Mouse (Mus musculus) ES-E14 (cell line): ENCODE results near the gene Disc1. TPM values are rescaled to one million over a fixed set of nuclear protein-coding genes. Genes with fewer than 3 reads are reported as not detected.
A peak's percentile ranks its signal among the peaks of the same experiment; 100 is the strongest.

Experiments
- DNase-seq: peaks from one replicate; pipeline ENCODE4 v3.0.0-alpha.2; 2013; ENCODE audit warnings: low read depth, low spot score
- H3K27ac ChIP-seq: 2 replicates; pipeline ENCODE4 v1.5.1; 2012; ENCODE audit warnings: low read depth, mild to moderate bottlenecking, low read length, moderate library complexity, mixed read lengths; ENCODE audit not compliant: poor library complexity, insufficient read depth, severe bottlenecking
- H3K36me3 ChIP-seq: 2 replicates; pipeline ENCODE4 v1.6.1; 2012; ENCODE audit warnings: mild to moderate bottlenecking, low read length, moderate library complexity, mixed read lengths; ENCODE audit not compliant: control insufficient read depth, poor library complexity, insufficient read depth, severe bottlenecking
- H3K4me1 ChIP-seq, 2 experiments: fragments of 150-350 bp in 1 of 2; sonication (generic) in 1 of 2; 2 replicates each; pipeline ENCODE4 v1.6.1; 2012; ENCODE audit warnings: low read length in 2 of 2, mild to moderate bottlenecking in 1 of 2, mixed read lengths in 1 of 2; ENCODE audit not compliant: control insufficient read depth in 2 of 2, insufficient read depth in 2 of 2, poor library complexity in 1 of 2
- H3K4me3 ChIP-seq, 2 experiments: fragments of 150-350 bp in 1 of 2; sonication (generic) in 1 of 2; 2 replicates each; pipeline ENCODE4 v1.5.1; 2012; ENCODE audit warnings: low read length in 2 of 2, low read depth in 1 of 2, mild to moderate bottlenecking in 1 of 2, mixed read lengths in 1 of 2; ENCODE audit not compliant: insufficient read depth in 1 of 2, poor library complexity in 1 of 2, severe bottlenecking in 1 of 2
- H3K9ac ChIP-seq: 2 replicates; pipeline ENCODE4 v1.6.1; 2012; ENCODE audit warnings: low read depth, mild to moderate bottlenecking, low read length, mixed read lengths; ENCODE audit not compliant: poor library complexity, insufficient read depth, severe bottlenecking
- H3K9me3 ChIP-seq: fragments of 150-350 bp; sonication (generic); 2 replicates; pipeline ENCODE4 v1.6.1; 2012; ENCODE audit warnings: low read depth, mild to moderate bottlenecking, low read length; ENCODE audit not compliant: control insufficient read depth, insufficient read depth
- CHD2 ChIP-seq: IDR thresholded peaks from 2 replicates; pipeline ENCODE4 v1.6.1; 2014; ENCODE audit warnings: mild to moderate bottlenecking, low read depth, low read length, inconsistent platforms
- HCFC1 ChIP-seq: IDR thresholded peaks from 2 replicates; pipeline ENCODE4 v1.6.1; 2012; ENCODE audit warnings: low read length, inconsistent platforms, borderline replicate concordance; ENCODE audit not compliant: insufficient read depth
- MAFK ChIP-seq: IDR thresholded peaks from 2 replicates; pipeline ENCODE4 v1.6.1; 2014; ENCODE audit warnings: mild to moderate bottlenecking, low read depth, low read length, inconsistent platforms; ENCODE audit not compliant: insufficient read depth
- ZC3H11A ChIP-seq: IDR thresholded peaks from 2 replicates; pipeline ENCODE4 v1.6.1; 2012; ENCODE audit warnings: low read depth, mild to moderate bottlenecking, inconsistent platforms, low read length, borderline replicate concordance
- ZNF384 ChIP-seq: IDR thresholded peaks from 2 replicates; pipeline ENCODE4 v1.6.1; 2012; ENCODE audit warnings: low read depth, low read length, inconsistent platforms
- in situ Hi-C, 2 experiments: fragments of 600-800 bp; cut with MboI; formaldehyde crosslinking; loops; one replicate each; pipeline ENCODE4 v1.15.1; 2025; ENCODE audit warnings: low sequenced_read_pairs in 2 of 2, inconsistent platforms in 1 of 2; ENCODE audit not compliant: unreplicated experiment in 2 of 2
- total RNA-seq: library from RNA; depleted of rRNA; stranded (reverse); fragments of 300-350 nt; gene quantifications from 2 replicates; pipeline ENCODE4 v1.2.3, GENCODE M21; 2012

Gene Disc1
- total RNA-seq, 1 experiment, result 2.7 TPM

DNA sequence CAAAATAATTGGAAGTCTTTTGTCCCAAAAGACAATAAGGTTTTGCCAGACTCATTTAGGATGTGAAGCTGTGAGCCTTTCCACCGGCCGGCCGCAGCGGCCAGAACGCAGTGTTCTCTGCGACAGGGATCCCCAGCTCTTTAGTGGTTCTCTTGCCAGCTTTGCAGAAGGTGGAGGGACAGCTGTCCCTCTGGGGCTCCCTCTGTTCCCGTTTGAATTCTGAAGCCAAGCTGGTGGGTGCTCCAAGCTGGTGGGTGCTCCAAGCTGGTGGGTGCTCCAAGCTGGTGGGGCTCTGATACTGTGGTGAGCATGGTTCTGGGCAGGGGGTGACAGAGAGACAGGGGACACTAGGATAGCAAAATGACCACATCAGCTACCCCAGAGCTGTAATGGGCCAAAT, 30.5 kb downstream of the Disc1 start:
- H3K4me3 ChIP-seq, result no peak overlapping the region
- DNase-seq, result no peak
- TF ChIP-seq ZNF384 (no peak), CHD2 (no peak), ZC3H11A (no peak), MAFK (no peak), HCFC1 (no peak)
- H3K36me3 ChIP-seq, result no peaks in the 10 kb centered on the region
- H3K27ac ChIP-seq, result no peak overlapping the region
- in situ Hi-C loops, result no loop called here
- H3K9ac ChIP-seq, result no peak overlapping the region
- H3K9me3 ChIP-seq, result no peaks in the 10 kb centered on the region
- no peaks in the 10 kb centered on the region for H3K4me1 ChIP-seq

DNA sequence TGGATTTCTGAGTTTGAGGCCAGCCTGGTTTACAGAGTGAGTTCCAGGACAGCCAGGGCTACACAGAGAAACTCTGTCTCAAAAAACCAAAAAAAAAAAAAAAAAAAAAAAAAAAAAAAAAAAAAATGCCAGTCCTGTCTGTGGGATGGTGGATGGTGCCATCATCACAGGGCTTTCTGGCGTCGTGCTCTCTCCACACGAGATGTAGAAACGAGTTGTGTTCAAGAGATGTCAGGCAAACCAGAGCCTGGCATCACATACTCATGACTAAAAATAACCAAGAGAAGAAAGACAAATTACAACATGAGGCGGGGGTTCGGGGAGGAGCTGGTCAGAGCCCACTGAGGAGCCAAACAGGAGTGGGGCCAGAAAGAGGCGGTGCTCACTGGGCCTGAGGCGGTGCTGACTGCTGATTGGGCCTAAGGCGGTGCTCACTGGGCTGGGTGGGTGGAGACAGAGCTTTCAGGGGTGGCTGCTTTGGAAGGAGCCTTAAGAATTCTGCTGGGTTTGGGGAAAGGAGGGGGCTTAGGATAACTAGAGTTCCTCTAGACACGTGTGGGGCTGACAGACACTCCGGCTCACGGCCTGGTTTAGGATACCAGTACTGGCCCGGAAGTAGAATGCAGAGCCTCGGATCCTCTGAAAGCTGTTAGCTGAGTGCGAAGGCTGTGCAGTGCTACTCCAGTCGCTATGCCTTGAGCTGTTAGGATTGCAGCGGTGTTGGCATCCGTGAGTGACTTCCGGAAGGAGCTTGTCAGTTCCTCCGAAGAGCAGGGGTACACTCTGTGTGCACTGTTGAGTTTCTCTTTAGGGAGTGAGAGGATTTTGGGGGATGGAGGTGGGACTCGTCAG, 37.1 kb downstream of the Disc1 start:
- no peaks in the 10 kb centered on the region for H3K9me3 ChIP-seq
- H3K9ac ChIP-seq, result no peak overlapping the region
- in situ Hi-C loops, result no loop called here
- no peak overlapping the region for H3K4me3 ChIP-seq
- no peaks in the 10 kb centered on the region for H3K36me3 ChIP-seq
- no peak for TF ChIP-seq MAFK
- TF ChIP-seq HCFC1, result no peak
- no peak for TF ChIP-seq CHD2
- TF ChIP-seq ZNF384, result peak; percentile 49
- no peak for TF ChIP-seq ZC3H11A
- no peaks in the 10 kb centered on the region for H3K4me1 ChIP-seq
- H3K27ac ChIP-seq, result no peak overlapping the region
- DNase-seq, result no peak

DNA sequence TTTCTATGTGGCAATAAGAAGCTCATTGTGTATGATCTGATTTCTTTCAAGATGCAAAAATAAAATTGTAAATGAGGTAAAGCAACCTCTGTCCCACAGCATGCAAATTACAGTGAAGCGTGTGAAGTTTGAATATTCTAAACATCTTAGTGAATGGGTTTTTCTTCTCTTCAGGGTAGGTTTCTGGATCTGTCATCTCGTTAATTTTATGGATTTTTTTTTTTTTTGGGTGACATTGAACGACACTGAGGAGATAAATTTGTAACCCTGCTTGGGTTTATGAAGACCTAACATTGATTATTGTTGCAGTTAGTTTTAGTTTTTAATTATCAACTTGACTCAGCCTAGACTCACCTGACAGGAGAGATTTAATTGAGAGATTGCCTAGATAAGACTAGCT, 43.1 kb downstream of the Disc1 start:
- H3K36me3 ChIP-seq, result no peaks in the 10 kb centered on the region
- in situ Hi-C loops, result no loop called here
- no peak overlapping the region for H3K4me3 ChIP-seq
- no peaks in the 10 kb centered on the region for H3K4me1 ChIP-seq
- no peak for TF ChIP-seq ZNF384
- no peak for TF ChIP-seq CHD2
- TF ChIP-seq HCFC1, result no peak
- H3K27ac ChIP-seq, result no peak overlapping the region
- DNase-seq, result no peak
- no peaks in the 10 kb centered on the region for H3K9me3 ChIP-seq
- H3K9ac ChIP-seq, result no peak overlapping the region

DNA sequence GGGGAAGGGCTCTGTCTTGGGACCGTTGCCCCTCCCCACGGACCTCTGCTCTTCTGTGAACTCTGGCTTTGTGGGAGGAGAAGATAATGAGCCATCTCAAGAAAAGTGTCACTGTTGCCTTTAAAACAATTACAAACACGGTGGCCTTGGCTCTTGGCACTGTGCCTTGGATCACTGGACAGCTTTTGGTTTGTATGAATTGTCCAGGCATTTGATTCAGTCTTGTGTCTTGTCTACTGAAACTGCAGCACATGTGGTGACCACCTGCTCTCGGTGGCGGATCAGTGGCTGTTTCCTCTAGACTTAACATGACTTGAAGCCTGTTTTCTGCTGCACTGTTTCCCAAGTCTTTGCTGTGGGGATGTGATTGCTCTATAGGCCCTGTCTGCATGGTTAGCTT, 44.1 kb downstream of the Disc1 start:
- no peak overlapping the region for H3K27ac ChIP-seq
- in situ Hi-C loops, result no loop called here
- H3K9me3 ChIP-seq, result no peaks in the 10 kb centered on the region
- no peak for TF ChIP-seq HCFC1
- no peak for TF ChIP-seq ZNF384
- TF ChIP-seq CHD2, result no peak
- TF ChIP-seq ZC3H11A, result no peak
- TF ChIP-seq MAFK, result no peak
- H3K9ac ChIP-seq, result no peak overlapping the region
- H3K4me1 ChIP-seq, result no peaks in the 10 kb centered on the region
- H3K4me3 ChIP-seq, result no peak overlapping the region
- no peaks in the 10 kb centered on the region for H3K36me3 ChIP-seq
- DNase-seq, result no peak

DNA sequence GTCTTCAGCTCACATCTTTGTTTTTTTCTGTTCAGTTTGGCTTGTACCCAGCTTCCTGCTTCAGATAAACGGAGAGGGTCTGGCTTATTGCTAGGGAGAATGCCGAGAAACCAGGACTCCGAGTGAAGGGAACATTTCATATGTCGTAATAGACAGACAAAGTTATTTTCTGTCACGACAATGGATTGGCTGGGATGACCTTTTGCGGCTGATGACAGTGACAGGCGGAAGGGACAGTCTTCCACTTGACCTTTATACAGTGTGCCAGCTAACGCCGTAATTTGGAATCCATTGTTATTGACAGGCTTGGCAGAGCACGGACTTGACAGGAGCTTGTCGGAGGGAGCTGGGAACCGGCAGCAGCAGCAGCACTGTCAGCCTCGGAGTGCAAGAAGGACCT, 48.3 kb downstream of the Disc1 start:
- no peaks in the 10 kb centered on the region for H3K4me1 ChIP-seq

More for the DNA sequence above, 48.3 kb downstream of the Disc1 start:
- no peak overlapping the region for H3K27ac ChIP-seq
- TF ChIP-seq ZNF384 (no peak), ZC3H11A (no peak), HCFC1 (no peak), CHD2 (no peak), MAFK (no peak)
- H3K9me3 ChIP-seq, result no peaks in the 10 kb centered on the region
- no peak overlapping the region for H3K9ac ChIP-seq
- H3K4me3 ChIP-seq, result no peak overlapping the region
- in situ Hi-C loops, result no loop called here
- no peaks in the 10 kb centered on the region for H3K36me3 ChIP-seq
- no peak for DNase-seq
